18 mouse cellular contexts compared by ENCODE assay signal in the genomic region with DNA sequence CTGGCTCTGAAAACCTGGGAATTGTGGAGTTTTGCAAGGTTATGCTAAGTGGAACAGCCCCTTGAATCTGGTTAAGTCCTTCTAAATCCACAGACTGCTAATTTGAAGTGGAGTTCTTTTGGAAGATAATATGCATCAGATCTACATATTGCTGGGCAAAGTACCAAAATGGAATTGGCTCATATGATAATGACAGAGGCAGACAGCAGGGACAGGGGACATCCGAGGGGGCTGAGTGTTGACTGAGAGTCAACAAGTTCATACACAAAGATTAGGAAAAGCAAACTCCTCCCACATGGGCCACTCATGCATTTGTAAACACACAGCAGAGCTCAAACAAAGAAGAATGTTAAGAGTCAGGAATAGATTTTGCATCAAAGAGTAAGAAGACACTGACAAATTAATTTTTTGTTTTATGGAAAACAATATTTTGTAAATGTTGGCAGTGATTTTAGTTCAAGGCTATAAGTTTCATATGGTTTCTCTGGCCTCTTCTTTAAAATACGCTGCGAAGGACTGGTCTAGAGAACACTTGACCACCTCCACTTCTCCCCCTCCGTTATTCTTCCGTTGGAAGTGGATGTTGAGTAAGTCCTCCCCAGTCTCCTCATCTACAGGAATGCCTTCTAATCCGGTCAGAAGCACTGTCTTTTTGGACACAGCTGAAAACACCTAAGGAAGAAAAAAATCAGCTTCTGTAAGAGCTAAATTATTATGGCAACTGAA. TPM values are rescaled to one million over a fixed set of nuclear protein-coding genes. Genes with fewer than 3 reads are reported as not detected.
DNase-seq lines count a peak whose midpoint lies in the region; ATAC-seq and TF ChIP-seq lines count a peak whose summit lies in the region.
"Had no signal": no experiment of that assay in that cellular context is flagged by ENCODE, and none has a peak within 500 bp of the region (broad histone marks: within the 10 kb centered on the region; RNA-seq: fewer than 3 reads in every experiment).

No protein-coding gene starts in this region.

- H3K4me1 ChIP-seq in forebrain, embryonic 16.5 days (replicated peaks; ENCODE audit: control insufficient read depth, insufficient read depth, low read length), result no peaks in the 10 kb centered on the region
- H3K4me1 ChIP-seq in forebrain, embryonic 11.5 days (replicated peaks; ENCODE audit: control insufficient read depth, insufficient read depth, low read length), result no peaks in the 10 kb centered on the region
- 0 out of 2 replicates have a peak, but pooled peaks cover 4% of the 10 kb centered on the region for H3K4me1 ChIP-seq in lung, embryonic 16.5 days (replicated peaks; ENCODE audit: control insufficient read depth, insufficient read depth, low read length)
- H3K4me1 ChIP-seq in stomach, embryonic 16.5 days (ENCODE audit: control insufficient read depth, insufficient read depth, low read length), result no peaks in the 10 kb centered on the region
- no peaks in the 10 kb centered on the region for H3K4me1 ChIP-seq in thymus, adult 2 months (replicated peaks; ENCODE audit: control insufficient read depth, insufficient read depth, low read length)
- H3K4me1 ChIP-seq: embryonic facial prominence, embryonic 15.5 days; hindbrain, embryonic 10.5 days; liver, embryonic 13.5 days; midbrain, embryonic 12.5 days had no signal

- no peak overlapping the region for H3K9ac ChIP-seq in forebrain, embryonic 16.5 days (replicated peaks; ENCODE audit: low read depth, low read length)
- no peak overlapping the region for H3K9ac ChIP-seq in forebrain, embryonic 11.5 days (ENCODE audit: low read length)
- H3K9ac ChIP-seq in lung, embryonic 16.5 days (ENCODE audit: low read length), result no peak overlapping the region
- no peak overlapping the region for H3K9ac ChIP-seq in stomach, embryonic 16.5 days (ENCODE audit: low read length)
- H3K9ac ChIP-seq: embryonic facial prominence, embryonic 15.5 days; limb, embryonic 12.5 days; liver, embryonic 13.5 days; midbrain, embryonic 12.5 days had no signal

- peaks cover 2% of the 10 kb centered on the region; the same call in 1 of the 2 replicates for H3K9me3 ChIP-seq in forebrain, embryonic 16.5 days (ENCODE audit: control insufficient read depth, low read length)
- H3K9me3 ChIP-seq in forebrain, embryonic 11.5 days (ENCODE audit: control insufficient read depth, low read length), result no peaks in the 10 kb centered on the region; the same call in 1 of the 2 replicates
- 0 out of 2 replicates have a peak, but pooled peaks cover 2% of the 10 kb centered on the region for H3K9me3 ChIP-seq in lung, embryonic 16.5 days (ENCODE audit: control insufficient read depth, low read length)
- no peaks in the 10 kb centered on the region for H3K9me3 ChIP-seq in stomach, embryonic 16.5 days (replicated peaks; ENCODE audit: control insufficient read depth, low read length)
- H3K9me3 ChIP-seq: limb, embryonic 12.5 days; liver, embryonic 13.5 days; midbrain, embryonic 12.5 days had no signal

- no peak overlapping the region for H3K27ac ChIP-seq in forebrain, embryonic 16.5 days (ENCODE audit: low read length)
- no peak overlapping the region for H3K27ac ChIP-seq in forebrain, embryonic 11.5 days (ENCODE audit: low read depth, low read length)
- peak overlapping the region; percentile 39 for H3K27ac ChIP-seq in lung, embryonic 16.5 days (ENCODE audit: low read length)
- H3K27ac ChIP-seq in stomach, embryonic 16.5 days (ENCODE audit: low read length), result no peak overlapping the region
- H3K27ac ChIP-seq in thymus, adult 2 months (ENCODE audit: control insufficient read depth, insufficient read depth, low read length), result no peak overlapping the region
- H3K27ac ChIP-seq: embryonic facial prominence, embryonic 15.5 days; hindbrain, embryonic 10.5 days; limb, embryonic 12.5 days; liver, embryonic 13.5 days; macrophage; midbrain, embryonic 12.5 days had no signal

- TF ChIP-seq POLR2A in brain, embryonic 14.5 days (IDR thresholded peaks at IDR 0.05; ENCODE audit: borderline replicate concordance, extremely low read depth, insufficient read depth, insufficient read length, poor library complexity, severe bottlenecking), result no peak
- no peak for TF ChIP-seq POLR2A in thymus, adult 2 months (IDR thresholded peaks at IDR 0.05; ENCODE audit: control insufficient read depth, extremely low read depth, insufficient read depth, low read length, poor library complexity)

- 76% methylated on average over 6 of the region's 6 CpGs for WGBS in forebrain, embryonic 16.5 days
- 89% methylated on average over 6 of the region's 6 CpGs for whole genome bisulfite sequencing in forebrain, embryonic 11.5 days
- WGBS in lung, embryonic 16.5 days, result 25% methylated on average over 6 of the region's 6 CpGs
- 62% methylated on average over 6 of the region's 6 CpGs for WGBS in stomach, embryonic 16.5 days
- WGBS in thymus, adult 2 months, result 94% methylated on average over 6 of the region's 6 CpGs

- H3K36me3 ChIP-seq in forebrain, embryonic 16.5 days (ENCODE audit: control insufficient read depth, insufficient read depth), result no peaks in the 10 kb centered on the region
- no peaks in the 10 kb centered on the region for H3K36me3 ChIP-seq in forebrain, embryonic 11.5 days (ENCODE audit: control insufficient read depth, insufficient read depth, low read length)
- H3K36me3 ChIP-seq in lung, embryonic 16.5 days (ENCODE audit: control insufficient read depth, insufficient read depth, low read length), result no peaks in the 10 kb centered on the region
- H3K36me3 ChIP-seq in stomach, embryonic 16.5 days (ENCODE audit: control insufficient read depth, insufficient read depth, low read length), result no peaks in the 10 kb centered on the region
- H3K36me3 ChIP-seq in thymus, adult 2 months (ENCODE audit: control insufficient read depth, insufficient read depth, low read length), result peaks cover 24% of the 10 kb centered on the region
- H3K36me3 ChIP-seq: embryonic facial prominence, embryonic 15.5 days; hindbrain, embryonic 10.5 days; limb, embryonic 12.5 days; liver, embryonic 13.5 days; midbrain, embryonic 12.5 days had no signal

- H3K4me3 ChIP-seq in forebrain, embryonic 16.5 days (replicated peaks; ENCODE audit: low read length), result no peak overlapping the region
- no peak overlapping the region for H3K4me3 ChIP-seq in forebrain, embryonic 11.5 days (ENCODE audit: low read depth, low read length)
- no peak overlapping the region for H3K4me3 ChIP-seq in lung, embryonic 16.5 days (ENCODE audit: low read length)
- H3K4me3 ChIP-seq in stomach, embryonic 16.5 days (replicated peaks; ENCODE audit: low read length), result no peak overlapping the region
- H3K4me3 ChIP-seq in thymus, adult 2 months (ENCODE audit: control insufficient read depth, insufficient read depth, low read length), result no peak overlapping the region
- H3K4me3 ChIP-seq: embryonic facial prominence, embryonic 15.5 days; hindbrain, embryonic 10.5 days; limb, embryonic 12.5 days; liver, embryonic 13.5 days; midbrain, embryonic 12.5 days had no signal

- no peak overlapping the region for H3K4me2 ChIP-seq in forebrain, embryonic 16.5 days (ENCODE audit: low read length)
- H3K4me2 ChIP-seq in forebrain, embryonic 11.5 days (ENCODE audit: low read depth, low read length, severe bottlenecking), result no peak overlapping the region
- H3K4me2 ChIP-seq in lung, embryonic 16.5 days (ENCODE audit: low read depth, low read length), result no peak overlapping the region
- H3K4me2 ChIP-seq in stomach, embryonic 16.5 days (ENCODE audit: low read depth, low read length), result no peak overlapping the region
- H3K4me2 ChIP-seq: embryonic facial prominence, embryonic 15.5 days; limb, embryonic 12.5 days; liver, embryonic 13.5 days; midbrain, embryonic 12.5 days had no signal

- ATAC-seq in forebrain, embryonic 16.5 days, result peak; percentile 58
- no peak for ATAC-seq in forebrain, embryonic 11.5 days (replicated peaks; ENCODE audit: low FRiP score)
- peak; percentile 98 for ATAC-seq in lung, embryonic 16.5 days (ENCODE audit: low read depth)
- ATAC-seq in stomach, embryonic 16.5 days (ENCODE audit: insufficient read depth, low FRiP score), result peak; percentile 40; the same call in 1 of the 2 replicates

- no peak for DNase-seq in forebrain, embryonic 11.5 days (ENCODE audit: low spot score)
- DNase-seq in lung, postnatal 10 days, result no peak
- peak; percentile 68 for DNase-seq in brain, embryonic 14.5 days (ENCODE audit: low read depth)
- no peak for DNase-seq in thymus, adult 2 months
- DNase-seq: adrenal gland, adult 2 months; cerebellum, adult 9-10 months; kidney, adult 9 months; kidney, postnatal 4 days; liver, embryonic 13.5 days; right cerebral cortex, postnatal 25 days had no signal

- TF ChIP-seq CTCF in brain, embryonic 14.5 days (IDR thresholded peaks at IDR 0.05; ENCODE audit: borderline replicate concordance, extremely low read depth, insufficient read depth, insufficient read length), result no peak
- TF ChIP-seq CTCF in thymus, adult 2 months (IDR thresholded peaks at IDR 0.05; ENCODE audit: borderline replicate concordance, control insufficient read depth, extremely low read depth, insufficient read depth, low read length, poor library complexity), result no peak

- H3K27me3 ChIP-seq in forebrain, embryonic 16.5 days (replicated peaks; ENCODE audit: control insufficient read depth, insufficient read depth, low read length), result no peaks in the 10 kb centered on the region
- H3K27me3 ChIP-seq in forebrain, embryonic 11.5 days (ENCODE audit: control insufficient read depth, insufficient read depth, low read length), result no peaks in the 10 kb centered on the region
- no peaks in the 10 kb centered on the region for H3K27me3 ChIP-seq in lung, embryonic 16.5 days (ENCODE audit: control insufficient read depth, insufficient read depth, low read depth, low read length)
- no peaks in the 10 kb centered on the region for H3K27me3 ChIP-seq in stomach, embryonic 16.5 days (ENCODE audit: control insufficient read depth, insufficient read depth, low read length)
- H3K27me3 ChIP-seq in thymus, adult 2 months (ENCODE audit: control insufficient read depth, insufficient read depth, low read length), result no peaks in the 10 kb centered on the region
- H3K27me3 ChIP-seq: embryonic facial prominence, embryonic 15.5 days; limb, embryonic 12.5 days; liver, embryonic 13.5 days; midbrain, embryonic 12.5 days had no signal

RNA-seq across cellular contexts. Expression of gene Rbm43, which starts 13.3 kb away (rescaled TPM):
- 6.1 and 6.8 TPM in 2 replicates for polyA plus RNA-seq in forebrain, embryonic 16.5 days (2015; fragmentation: Nextera tagmentation; extraction: Ambion mirVana)
- 7.2 and 8.6 TPM in 2 replicates for polyA plus RNA-seq in forebrain, embryonic 11.5 days (2014; fragmentation: Nextera tagmentation; extraction: Ambion mirVana)
- 21.0 and 22.1 TPM in 2 replicates for polyA plus RNA-seq in lung, embryonic 16.5 days (2015; fragmentation: Nextera tagmentation; extraction: Ambion mirVana)
- polyA plus RNA-seq in brain, embryonic 14.5 days (2012; rRNA removed), result 3.4 and 3.9 TPM in 2 replicates
- 15.1 and 16.5 TPM in 2 replicates for polyA plus RNA-seq in stomach, embryonic 16.5 days (2015; fragmentation: Nextera tagmentation; extraction: Ambion mirVana)
- 14.6 and 15.6 TPM in 2 replicates for polyA plus RNA-seq in thymus, adult 2 months (2012; rRNA removed)

RNA-seq across cellular contexts. Expression of gene Nmi, which starts 25.0 kb away (rescaled TPM):
- 4.9 and 7.2 TPM in 2 replicates for polyA plus RNA-seq in forebrain, embryonic 16.5 days (2015; fragmentation: Nextera tagmentation; extraction: Ambion mirVana)
- polyA plus RNA-seq in forebrain, embryonic 11.5 days (2014; fragmentation: Nextera tagmentation; extraction: Ambion mirVana), result 6.0 and 6.7 TPM in 2 replicates
- polyA plus RNA-seq in lung, embryonic 16.5 days (2015; fragmentation: Nextera tagmentation; extraction: Ambion mirVana), result 29.3 and 33.1 TPM in 2 replicates
- polyA plus RNA-seq in brain, embryonic 14.5 days (2012; rRNA removed), result 2.2 and 3.5 TPM in 2 replicates
- polyA plus RNA-seq in stomach, embryonic 16.5 days (2015; fragmentation: Nextera tagmentation; extraction: Ambion mirVana), result 18.7 and 22.4 TPM in 2 replicates
- 8.2 and 9.3 TPM in 2 replicates for polyA plus RNA-seq in thymus, adult 2 months (2012; rRNA removed)
